Mouse (Mus musculus) R1 (cell line): ENCODE data around the gene Stmn1.

Experiments
- DNase-seq: peaks from one replicate; pipeline ENCODE4 v3.0.0-alpha.2; 2018; ENCODE audit warnings: low read depth, low spot score

Stmn1 gene

DNA sequence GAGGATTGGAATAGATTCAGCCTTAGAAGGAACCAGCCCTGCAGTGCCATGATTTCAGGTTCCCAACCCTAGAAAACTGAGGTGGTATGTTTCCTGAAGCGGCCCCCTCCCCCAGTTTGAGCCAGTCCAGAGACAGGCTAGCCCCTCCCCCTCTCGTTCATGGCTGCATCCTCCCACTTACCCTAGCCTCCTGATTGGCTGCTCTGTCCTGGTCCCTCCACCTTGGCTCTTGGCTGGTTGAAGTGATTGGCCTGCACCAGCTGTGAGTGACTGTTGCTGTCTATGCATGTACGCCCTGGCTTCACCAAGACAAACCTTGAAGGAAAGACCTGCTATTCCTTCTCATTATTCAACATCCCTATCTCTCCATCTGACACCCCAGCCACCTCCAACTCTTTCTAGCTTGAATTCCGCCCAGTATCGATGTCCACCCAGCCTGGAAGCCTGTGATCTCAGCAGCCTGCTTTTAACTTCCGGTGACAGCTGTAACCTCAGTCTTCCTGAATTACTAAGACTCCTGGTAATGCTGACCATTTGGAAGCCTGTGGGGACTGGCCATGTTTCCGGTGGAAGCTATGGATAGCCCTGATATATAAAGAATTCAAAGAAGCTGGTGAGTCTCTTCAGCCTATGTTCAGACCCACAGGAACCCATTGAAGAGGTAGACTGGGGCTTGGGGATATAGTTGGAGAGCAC, 10.8 kb upstream of the Stmn1 start:
- peak; percentile 93 for DNase-seq

DNA sequence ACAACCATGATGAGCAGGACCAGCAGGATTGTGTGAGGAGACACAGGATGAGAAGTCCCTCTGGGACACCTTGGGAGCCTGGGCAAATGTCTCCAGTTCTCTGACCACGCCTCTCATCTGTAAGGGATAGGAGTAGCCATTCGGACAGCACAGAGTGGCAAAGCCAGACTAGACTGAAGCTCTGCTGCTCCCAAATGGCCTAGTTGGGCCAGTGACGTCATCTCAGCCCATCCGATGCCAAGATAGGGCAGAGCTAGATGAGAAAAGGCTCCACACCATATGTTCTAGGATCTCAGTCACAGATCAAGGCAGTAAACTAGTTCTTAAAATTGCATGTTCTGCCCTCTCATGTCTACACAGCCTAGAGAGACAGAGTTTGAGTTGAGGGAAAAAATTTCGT, 9.3 kb upstream of the Stmn1 start:
- DNase-seq = no peak

DNA sequence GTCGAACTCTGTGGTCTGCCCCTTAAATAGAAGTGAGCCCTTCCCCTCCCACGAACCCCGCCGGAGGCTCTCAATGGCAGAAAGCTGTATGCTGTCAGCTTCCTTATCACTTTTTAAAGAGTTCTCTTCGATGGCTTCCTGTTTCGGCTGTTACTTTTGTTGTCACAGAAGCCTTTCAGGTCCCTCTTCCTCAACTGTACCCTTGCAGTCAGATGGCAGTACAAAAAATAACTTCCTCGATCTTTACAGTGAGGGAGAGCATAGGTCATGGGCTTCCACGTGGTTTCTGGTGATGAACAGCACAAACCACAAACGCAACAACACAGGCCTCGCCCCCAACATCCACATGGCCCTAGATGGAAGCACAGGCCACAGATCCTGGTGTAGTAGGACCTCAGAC, 7.8 kb upstream of the Stmn1 start:
- no peak for DNase-seq

DNA sequence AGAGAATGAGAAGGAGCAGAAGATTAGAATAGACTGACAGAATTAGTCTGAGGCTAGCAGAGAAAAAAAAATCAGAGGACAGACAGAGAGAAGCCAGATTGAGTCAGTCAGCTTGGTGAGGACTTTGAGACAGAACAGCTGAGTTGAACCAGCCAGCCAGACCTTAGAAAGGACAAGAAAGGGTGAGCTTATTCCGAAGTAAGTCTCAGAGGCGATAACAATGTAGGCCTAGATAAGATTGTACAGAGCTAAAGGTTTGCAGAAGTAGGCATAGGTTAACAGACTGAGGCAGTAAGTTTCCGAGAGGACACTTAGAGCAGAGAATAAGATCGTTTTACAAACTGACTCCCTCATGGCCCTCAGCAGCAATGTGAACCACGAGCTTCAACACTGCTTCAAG, 6.9 kb upstream of the Stmn1 start:
- DNase-seq = no peak

DNA sequence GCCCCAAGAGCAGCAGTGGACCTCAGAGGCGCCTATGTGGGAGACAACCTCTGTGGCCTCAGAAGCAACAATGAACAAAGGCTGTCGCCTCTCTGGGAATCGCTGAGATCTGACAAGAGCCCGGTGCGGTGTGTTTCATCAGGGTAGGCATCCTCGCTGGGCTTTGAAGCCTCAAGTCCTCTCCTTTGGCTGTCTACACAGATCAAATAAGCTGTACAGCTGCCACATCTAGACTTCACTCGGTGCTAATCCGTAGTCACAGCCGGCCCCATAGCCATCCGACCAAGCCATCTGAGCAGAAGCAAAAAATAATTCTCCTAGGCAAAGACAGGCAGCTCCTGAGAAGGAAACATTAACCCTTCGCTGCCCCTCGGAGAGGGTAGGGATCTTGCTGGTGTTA, 2.3 kb upstream of the Stmn1 start:
- no peak for DNase-seq

DNA sequence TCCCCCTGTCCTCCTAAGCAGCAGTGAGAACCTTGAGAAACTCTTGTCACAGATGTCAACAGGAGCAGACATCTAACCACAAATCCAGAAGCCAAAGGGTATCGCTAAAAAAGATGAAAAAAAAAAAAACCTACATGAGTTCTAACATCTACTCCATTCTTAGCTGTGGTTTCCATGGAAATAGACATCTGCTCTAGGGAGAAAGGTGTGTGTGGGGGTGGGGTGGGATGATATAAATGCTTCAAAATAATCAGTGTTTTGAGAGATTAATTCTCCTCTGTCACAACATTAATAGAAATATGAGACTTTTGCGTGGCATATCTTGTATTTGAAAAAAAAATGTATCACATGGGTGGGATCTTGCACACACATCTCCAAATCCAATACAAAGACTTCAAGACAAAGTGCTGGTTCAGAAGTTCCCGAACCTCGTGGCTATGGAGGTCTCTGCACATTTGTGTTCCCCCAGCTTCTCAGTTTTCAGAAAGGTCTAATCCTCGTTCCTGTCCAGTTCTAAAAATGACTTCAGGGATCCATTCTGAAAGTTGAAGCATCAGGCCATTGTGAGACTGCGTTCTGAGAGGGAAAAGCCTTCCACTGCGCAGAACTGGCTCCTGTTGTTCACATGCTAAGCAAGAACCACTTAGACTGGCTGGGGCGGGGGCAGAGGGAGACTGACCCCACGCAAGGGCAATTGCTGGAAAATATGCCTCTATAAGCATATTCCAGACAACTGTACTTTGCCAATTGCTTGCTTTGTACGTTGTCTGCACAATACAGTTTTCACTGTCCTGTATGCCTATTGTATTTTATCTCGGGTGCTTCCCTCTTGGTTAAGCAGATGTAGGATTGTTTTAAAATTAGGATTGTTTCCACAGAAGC, 1.5 kb upstream of the Stmn1 start:
- DNase-seq = peak; percentile 38

DNA sequence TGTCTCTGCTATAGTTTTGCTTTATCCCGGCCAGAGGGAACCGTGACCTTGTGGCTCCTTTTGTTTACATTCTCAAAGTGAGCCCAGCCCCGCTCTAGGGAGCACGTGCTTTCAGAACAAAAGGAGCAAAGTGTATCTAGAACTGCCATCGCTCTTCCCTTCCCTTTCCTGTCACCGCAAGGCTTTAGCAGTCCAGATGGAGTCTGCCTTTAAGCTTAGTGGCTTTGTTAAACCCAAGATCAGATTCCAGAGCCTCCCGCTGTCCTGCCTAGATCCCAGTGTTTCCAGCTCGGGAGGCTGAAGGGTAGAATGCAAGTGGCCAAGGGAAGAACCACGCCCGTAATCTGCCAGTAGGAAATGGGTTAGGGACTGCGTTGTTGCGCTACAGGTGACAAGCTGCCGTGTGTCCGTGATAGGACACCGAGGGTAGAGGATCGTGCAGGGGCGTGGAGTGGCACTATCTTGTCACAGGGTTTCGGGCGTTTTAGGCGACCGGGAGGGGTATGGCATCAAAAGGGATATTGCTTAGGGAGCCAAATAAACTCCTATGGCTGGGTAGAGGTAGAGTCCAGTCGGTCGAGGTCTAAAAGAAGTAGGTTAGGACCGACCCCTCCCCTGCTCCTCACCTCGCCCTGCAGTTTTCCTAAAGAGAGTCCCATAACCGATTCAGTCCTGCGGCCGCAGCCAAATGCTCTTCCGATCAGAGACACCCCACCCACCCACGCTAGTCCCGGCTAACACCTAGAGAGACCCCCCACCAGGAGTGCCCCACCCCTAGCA, 495 bp upstream of the Stmn1 start:
- DNase-seq = peak; percentile 98

DNA sequence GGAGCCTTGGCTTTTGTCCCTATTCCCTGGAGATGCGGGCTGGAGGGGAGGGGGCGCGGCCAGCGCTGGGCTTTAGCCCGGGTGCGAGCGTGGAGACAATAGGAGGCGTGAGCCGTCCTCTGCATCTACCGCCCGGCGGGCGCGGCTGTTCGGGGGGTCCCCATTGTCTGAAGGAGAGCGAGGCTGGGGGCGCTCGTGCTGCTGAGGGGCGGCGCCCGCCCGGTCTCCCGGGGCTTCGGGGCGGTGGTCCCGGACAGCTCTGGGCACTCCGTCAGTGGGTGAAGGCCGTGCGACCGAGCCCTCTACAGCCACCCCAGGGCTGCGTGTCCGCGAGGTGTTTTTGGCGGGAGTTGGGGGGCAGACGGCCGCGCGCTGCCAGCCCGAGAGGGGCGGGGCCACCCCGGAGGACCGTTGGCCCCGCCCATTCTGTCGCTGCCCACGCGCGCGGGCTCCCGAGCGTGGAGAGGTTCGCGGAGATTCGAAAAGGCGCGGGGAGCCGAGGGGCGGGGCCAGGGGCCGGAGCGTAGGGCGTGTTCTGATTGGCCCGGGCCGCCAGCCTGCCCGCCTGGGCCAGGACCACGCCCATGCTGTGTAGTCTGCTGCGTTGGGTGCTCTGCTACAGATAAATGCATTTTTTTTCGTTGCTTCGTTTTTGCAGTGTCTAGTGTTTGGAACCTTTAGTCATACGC, 602 bp downstream of the Stmn1 start:
- peak; percentile 95 for DNase-seq

DNA sequence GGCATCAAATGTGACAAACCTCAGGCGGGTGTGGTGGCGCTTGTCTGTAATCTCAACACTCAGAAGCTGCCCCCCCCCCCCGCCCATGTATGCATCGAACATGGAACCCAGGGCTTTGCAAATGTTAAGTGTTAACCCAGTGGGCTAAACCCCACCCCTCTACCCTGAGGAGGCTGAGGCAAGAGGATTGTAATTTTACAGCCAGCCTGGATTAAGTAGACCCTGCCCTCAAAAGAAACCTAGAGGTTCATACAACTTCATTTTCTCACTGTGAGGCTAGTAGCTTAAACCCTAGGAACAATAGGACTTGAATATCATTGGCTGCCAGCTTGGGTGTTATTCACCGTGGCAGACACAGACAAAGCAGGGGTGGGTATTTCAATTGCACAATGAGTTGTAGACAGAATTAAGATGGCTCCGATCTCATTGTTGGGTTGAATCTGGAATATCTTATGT, 1.2 kb downstream of the Stmn1 start:
- peak; percentile 69 for DNase-seq

DNA sequence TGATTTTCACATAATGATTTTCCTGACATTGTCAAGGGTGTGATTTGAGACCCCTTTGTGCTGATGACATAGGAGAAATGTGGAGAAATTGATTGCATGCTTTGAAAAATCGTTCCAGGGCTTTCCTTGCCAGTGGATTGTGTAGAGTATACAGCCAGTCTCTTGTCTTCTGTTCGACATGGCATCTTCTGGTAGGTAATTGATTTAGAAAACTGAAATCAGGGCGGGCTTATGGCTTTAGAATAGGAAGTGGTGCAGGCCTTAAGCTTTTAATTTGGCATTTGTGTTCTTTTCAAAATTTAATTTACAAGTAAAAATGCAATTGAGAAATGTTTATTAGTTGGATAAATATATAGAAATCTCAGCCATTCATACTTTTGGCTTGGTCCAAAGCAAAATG, 1.9 kb downstream of the Stmn1 start:
- DNase-seq = no peak

DNA sequence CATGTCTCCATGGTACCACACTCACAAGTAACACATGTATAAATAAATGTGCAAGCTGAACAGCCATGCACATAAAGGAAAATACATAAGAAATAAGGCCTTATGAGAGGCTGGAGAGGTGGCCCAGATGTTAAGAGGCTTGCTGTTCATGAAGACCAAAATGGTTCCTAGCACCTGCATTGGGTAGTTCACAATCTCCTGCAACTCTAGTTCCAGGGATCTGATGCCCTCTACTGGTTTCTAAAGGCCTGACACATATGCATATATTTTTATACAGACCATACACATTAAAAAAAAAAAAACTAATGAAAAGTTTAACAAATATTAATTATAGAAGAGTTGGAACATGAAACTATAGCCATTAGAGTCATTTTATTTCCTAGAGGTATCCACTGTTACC, 3.3 kb downstream of the Stmn1 start:
- peak; percentile 69 for DNase-seq

DNA sequence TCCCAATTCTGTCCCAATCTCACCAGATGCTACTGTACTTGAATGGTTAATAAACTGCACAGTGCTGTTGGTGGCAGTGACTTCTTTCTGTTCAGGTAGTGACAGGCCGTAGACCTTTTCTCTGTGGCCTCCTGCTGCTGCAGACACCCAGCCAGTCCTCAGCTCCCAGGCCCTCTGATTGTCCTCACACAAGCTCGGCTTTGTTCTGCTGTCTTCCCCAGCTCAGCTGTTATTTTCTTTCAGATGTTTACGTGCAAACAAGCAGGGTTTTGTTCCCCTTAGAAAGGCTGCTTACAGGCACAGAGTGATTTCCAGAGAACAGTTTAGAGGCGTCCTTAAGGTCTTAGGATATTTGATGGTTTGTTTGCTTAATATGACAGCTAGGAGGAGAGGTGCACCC, 5.6 kb downstream of the Stmn1 start:
- no peak for DNase-seq

DNA sequence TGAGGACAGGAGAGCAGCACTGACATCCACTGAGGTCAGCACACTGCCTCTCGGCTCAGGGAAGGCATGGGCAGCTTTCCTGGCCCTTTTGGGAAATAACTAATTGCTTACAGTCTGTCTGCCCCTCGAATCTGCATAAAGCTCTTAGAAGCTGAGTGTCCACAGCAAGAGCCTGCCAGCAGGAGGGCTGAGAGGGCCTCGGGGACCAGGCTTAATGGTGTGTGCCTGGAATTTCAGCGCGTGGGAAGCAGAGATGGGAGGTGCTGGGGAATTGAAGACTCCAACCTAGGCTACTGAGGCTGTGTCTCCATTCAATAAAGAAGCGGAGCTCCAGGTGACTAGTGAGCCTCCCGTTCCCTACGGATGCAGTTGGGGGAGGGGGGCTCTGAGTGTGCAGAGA, 6.1 kb downstream of the Stmn1 start:
- DNase-seq = no peak

DNA sequence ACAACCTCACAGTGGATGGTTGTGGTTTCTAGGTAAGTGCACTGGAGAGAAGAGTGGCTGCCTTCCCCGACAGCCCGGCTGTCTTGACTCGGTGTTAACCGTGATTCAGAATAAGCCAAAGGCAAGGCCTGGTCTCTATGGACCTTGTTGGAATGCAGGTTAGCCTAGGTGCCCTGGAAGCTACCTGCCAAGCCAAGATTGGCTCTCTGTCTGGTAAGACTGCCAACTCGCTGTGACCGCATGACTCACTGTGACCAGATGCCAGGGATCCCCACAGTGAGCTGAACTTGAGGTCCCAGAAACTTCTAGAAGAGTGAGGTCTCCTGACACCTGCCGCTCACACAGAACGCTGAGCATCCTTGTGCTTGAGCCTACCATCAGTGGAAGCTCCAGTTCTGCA, 8.8 kb downstream of the Stmn1 start:
- DNase-seq = no peak

DNA sequence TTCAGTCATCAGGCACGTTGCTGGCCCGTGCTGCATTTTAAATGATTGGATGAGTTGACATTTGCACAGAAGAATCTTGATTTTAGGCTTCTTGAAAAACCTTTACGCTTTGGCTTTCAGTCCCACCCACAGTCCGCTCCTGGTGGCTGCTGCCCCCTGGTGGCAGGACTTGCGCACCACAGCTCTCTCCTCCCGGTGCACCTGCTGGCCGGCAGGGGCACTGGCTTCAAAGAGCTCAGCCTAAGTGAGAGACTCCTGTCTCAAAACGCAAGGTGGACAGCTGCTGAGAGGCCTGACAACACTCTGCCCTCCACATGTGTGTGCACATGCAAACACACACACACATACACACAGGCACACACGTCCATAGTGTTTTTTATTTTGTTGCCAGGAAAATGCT, 9.9 kb downstream of the Stmn1 start:
- peak; percentile 88 for DNase-seq

DNA sequence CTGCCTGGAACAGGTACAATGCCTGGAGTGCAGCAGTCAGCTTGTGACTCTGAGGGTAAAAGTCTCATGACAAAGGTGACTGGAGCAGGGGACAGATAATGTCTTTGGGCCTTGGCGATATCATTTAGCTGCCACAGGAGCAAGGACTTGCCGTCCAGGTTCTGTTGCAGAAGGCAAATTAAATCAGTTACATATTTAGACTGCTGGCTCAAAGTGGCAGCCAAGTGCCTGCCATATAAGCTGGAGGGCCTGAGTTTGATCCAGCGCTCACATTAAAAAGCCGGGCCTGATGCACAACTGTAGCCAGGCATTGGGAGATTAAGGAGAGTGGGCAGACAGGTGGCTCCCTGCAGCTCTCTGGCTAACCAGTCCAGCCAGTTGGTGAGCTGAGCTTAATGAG, 11.7 kb downstream of the Stmn1 start:
- no peak for DNase-seq

DNA sequence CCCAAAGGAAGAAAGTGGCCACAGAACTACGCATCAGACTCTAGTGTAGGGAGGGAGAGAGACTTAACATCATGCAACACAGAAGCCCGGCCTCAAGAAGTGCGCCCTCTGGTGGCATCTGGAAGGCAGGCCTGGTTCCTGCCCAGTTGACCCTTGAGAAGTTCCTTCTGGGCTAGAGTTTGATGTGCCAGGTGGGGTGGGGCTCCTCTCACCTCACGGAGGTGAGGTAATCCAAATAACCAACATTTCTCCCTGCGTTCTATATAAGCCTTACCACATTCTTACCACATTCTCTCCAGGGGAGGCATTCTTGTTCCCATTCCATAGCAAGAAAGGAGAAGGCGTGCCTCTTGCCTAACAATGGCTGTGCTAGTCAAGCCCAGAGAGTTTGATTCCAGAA, 12.7 kb downstream of the Stmn1 start:
- peak; percentile 100 for DNase-seq

DNA sequence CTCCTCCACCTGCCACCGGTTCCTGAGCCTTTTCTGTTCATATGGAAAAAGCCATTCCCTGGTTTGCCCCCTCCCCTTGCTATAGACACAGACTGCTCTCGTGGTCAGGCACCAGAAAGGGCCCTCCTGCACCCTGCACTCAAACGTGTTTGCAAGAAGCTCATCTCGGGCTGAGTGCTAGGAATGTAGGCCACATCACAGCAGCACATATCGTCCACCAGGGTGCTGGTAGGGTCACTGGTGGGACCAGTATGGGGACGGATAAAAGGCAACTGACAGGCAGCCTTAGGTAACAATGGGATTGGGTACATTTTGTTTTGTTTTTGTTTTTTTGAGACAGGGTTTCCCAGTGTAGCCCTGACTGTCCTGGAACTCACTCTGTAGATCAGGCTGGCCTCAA, 13.2 kb downstream of the Stmn1 start:
- no peak for DNase-seq

DNA sequence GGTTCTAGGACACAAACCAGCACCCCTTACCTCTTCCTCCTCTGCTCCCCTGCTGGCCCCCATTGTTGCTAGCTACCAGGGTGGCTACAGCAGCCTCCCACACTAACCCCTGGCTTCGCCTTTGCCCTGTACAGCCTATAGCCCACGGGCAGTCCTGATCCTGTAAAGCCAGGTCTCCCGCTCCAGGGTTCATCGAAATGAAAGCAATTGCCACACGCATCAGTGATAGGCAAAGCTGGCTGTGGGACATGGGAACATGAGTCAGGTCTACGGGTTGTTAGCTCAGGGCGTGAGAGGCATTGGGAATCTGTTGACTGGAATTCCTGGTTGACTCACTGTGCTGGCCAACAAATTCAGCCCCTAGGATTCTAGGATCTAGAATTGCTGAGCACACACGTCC, 14.3 kb downstream of the Stmn1 start:
- DNase-seq = no peak

DNA sequence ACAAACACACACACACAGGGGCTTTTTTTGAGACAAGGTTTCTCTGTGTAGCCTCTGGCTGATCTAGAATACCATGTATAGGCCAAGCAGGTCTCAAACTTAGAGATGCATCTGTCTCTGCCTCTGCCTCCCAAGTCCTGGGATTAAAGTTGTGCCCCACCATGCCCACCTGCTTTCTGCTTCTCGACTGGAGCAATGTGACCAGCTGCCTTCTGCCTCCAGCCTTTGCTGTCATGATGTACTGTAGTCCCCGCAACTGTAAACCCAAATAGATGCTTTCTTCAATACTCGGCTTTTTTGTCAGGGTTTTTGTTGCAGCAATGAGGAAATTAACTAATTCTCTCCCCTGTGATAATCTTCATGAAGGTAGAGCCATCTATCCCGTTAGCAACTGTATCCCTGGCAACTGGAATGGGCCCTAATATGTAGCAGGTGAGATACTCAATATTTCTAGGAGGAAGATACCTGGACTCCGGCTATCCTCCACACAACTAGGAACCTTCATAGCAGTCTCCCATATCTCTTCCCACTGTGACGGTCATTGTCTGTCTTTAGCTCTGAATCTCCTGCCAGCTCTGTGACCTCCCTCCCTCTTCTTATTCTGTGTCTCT, 15.1 kb downstream of the Stmn1 start:
- DNase-seq = no peak

DNA sequence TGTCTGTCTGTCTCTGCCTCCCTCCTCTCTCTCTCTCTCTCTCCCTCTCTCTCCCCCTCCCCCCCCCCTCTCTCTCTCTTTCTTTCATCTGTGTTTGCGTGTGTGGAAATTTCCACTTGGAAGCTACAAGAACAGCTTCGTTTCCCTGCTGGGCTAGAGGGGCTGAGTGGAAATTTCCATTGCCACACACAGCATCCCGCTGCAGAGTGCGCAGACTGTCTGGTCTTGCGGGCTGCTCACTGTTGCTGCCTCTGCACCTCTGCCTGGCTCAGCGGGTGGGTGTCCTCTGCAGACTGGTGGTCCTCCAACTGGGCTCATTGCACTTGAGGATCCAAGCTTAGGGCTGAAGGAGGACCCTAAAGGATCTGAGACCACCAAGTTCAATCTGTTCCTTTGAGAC, 15.6 kb downstream of the Stmn1 start:
- peak; percentile 72 for DNase-seq
